Mouse (Mus musculus) regulatory T cell (primary cell): Measurements from ENCODE around the gene Elovl3.

Source experiments
- in situ Hi-C: fragments of 300-600 bp; cut with MboI, MseI; formaldehyde crosslinking; loops from one replicate; pipeline ENCODE4 v1.15.1; 2025; ENCODE audit warnings: high pct_unique_total_duplicates

The Elovl3 gene

DNA sequence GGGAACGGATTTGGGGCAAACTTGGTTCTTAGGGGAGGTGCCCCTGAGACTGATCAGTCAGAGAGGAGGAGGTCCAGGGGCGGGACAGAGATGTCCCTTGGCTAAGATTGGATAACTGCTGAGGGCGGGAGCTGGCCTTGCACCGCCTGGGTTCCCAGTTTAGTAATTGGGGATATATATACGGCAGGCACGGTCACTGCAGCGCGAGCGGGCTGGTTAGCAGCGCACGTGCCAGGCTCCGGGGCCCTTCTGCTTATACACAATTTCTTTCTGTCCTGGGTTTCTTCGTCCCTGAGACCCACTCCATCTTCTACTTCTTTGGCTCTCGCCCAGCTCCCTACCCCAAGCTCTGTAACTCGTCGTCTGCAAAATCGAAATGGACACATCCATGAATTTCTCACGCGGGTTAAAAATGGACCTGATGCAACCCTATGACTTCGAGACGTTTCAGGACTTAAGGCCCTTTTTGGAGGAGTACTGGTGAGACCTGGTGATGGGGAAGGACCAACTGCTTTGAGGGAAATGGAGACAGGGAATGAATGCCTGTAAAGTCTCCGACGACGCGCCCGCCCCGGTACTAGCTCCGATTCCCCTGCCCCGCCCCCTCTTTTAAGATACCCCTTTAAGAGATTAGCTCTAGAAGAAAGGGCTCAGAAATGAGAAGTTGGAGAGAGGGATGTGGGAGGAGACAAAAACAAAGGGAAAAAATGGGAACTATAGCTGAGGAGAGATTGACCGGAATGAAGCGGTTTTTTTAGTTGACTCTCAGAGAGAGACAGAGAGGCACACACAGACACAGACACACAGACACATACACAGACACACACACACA, at the start of gene Elovl3:
Elovl3 (plus strand) TSS at position 204 of the 832 bp plus-strand sequence.
- in situ Hi-C loops = loop anchor here (10.0 kb wide), 1 partner anchor 213 kb away; the partner anchor contains the start of gene Mfsd13a

- in situ Hi-C loops = no loop called here
These were observed 46.5 kb upstream of the Elovl3 start for GRCm38 (mm10) chr19:46085185-46085584.

GRCm38 (mm10) chr19:46086337-46086736, 45.4 kb upstream of the Elovl3 start:
- in situ Hi-C loops = no loop called here

GRCm38 (mm10) chr19:46087871-46088270, 43.8 kb upstream of the Elovl3 start:
- in situ Hi-C loops = no loop called here

GRCm38 (mm10) chr19:46091641-46092040, 40.1 kb upstream of the Elovl3 start:
- in situ Hi-C loops = loop anchor here (5.0 to 10.0 kb wide), 2 partner anchors 36 to 1347 kb away; no protein-coding TSS in a partner anchor

- in situ Hi-C loops = loop anchor here (5.0 to 10.0 kb wide), 2 partner anchors 33 to 1349 kb away; no protein-coding TSS in a partner anchor
These were observed 37.6 kb upstream of the Elovl3 start for GRCm38 (mm10) chr19:46094144-46094543.

GRCm38 (mm10) chr19:46095291-46095690, 36.4 kb upstream of the Elovl3 start:
- in situ Hi-C loops = loop anchor here (10.0 kb wide), 1 partner anchor 1350 kb away; no protein-coding TSS in a partner anchor

GRCm38 (mm10) chr19:46096396-46096795, 35.3 kb upstream of the Elovl3 start:
- in situ Hi-C loops = loop anchor here (10.0 kb wide), 1 partner anchor 1352 kb away; no protein-coding TSS in a partner anchor

GRCm38 (mm10) chr19:46099561-46099960, 32.1 kb upstream of the Elovl3 start:
- in situ Hi-C loops = loop anchor here (10.0 kb wide), 1 partner anchor 1355 kb away; no protein-coding TSS in a partner anchor

GRCm38 (mm10) chr19:46103437-46104186, 28.1 kb upstream of the Elovl3 start:
- in situ Hi-C loops = no loop called here

- in situ Hi-C loops = no loop called here
These were observed 27.5 kb upstream of the Elovl3 start for GRCm38 (mm10) chr19:46104187-46104557.

- in situ Hi-C loops = loop anchor here (10.0 kb wide), 1 partner anchor 735 kb away; no protein-coding TSS in a partner anchor
These were observed 21.5 kb upstream of the Elovl3 start for GRCm38 (mm10) chr19:46110214-46110613.

- in situ Hi-C loops = loop anchor here (10.0 kb wide), 1 partner anchor 734 kb away; no protein-coding TSS in a partner anchor
These were observed 20.9 kb upstream of the Elovl3 start for GRCm38 (mm10) chr19:46110781-46111180.

- in situ Hi-C loops = loop anchor here (10.0 kb wide), 1 partner anchor 730 kb away; no protein-coding TSS in a partner anchor
These were observed 17.1 kb upstream of the Elovl3 start for GRCm38 (mm10) chr19:46114617-46115016.

- in situ Hi-C loops = loop anchor here (10.0 kb wide), 1 partner anchor 725 kb away; no protein-coding TSS in a partner anchor
These were observed 12.2 kb upstream of the Elovl3 start for GRCm38 (mm10) chr19:46119458-46119857.

- in situ Hi-C loops = no loop called here
These were observed 10.8 kb upstream of the Elovl3 start for GRCm38 (mm10) chr19:46120872-46121271.

DNA sequence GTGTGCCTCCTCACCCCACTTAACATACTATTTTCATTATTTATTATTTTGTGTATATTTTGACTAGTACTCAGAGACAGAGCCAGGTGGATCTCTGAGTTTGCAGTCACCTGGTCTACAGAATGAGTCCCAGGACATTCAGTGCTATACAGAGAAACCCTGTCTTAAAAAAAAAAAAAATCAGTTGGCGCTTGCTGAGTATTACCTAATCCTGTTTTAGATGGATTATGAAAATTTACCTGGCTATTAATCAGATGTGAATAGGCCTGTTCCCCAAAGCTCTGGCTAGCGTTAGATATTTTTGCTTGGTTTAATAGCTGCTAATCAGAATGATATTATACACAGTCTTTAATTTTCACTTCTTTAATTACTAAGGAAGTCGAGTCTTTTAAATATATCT, 7.8 kb upstream of the Elovl3 start:
- in situ Hi-C loops = no loop called here

GRCm38 (mm10) chr19:46124651-46125050, 7.0 kb upstream of the Elovl3 start:
- in situ Hi-C loops = loop anchor here (5.0 kb wide), 1 partner anchor 32 kb away; no protein-coding TSS in a partner anchor

DNA sequence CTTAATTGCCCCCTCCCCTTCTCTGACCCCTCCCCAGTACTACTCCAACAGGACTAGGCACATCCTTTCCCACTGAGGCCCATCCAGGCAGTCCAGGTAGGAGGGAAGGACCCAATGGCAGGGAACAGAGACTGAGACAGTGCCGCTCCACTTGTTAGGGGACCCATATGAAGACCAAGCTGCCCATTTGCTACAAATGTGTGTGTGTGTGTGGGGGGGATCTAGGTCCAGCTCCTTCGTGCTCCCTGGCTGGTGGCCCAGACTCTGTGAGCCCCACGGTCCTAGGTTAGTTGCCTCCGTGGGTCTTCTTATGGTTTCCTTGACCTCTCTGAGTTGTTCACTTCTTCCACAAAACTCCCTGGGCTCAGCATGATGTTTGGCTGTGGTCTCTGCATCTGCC, 5.4 kb upstream of the Elovl3 start:
- in situ Hi-C loops = loop anchor here (5.0 kb wide), 1 partner anchor 34 kb away; no protein-coding TSS in a partner anchor

GRCm38 (mm10) chr19:46129737-46130136, 2.0 kb upstream of the Elovl3 start:
- in situ Hi-C loops = loop anchor here (5.0 to 10.0 kb wide), 2 partner anchors 37 to 215 kb away; partner anchors contain the start of gene Mfsd13a

GRCm38 (mm10) chr19:46131283-46131682, 414 bp upstream of the Elovl3 start:
- in situ Hi-C loops = loop anchor here (10.0 kb wide), 1 partner anchor 214 kb away; the partner anchor contains the start of gene Mfsd13a
